Mouse (Mus musculus): ENCODE measurements at regions not wholly inside any gene's neighbourhood (a gene's known extent, or its start where the extent isn't known, plus 50 kb on each side); places are given as distances from the start of the nearest gene placed in this dataset.
"Not testable (repeated sequence)": the region's sequence is repeated elsewhere in the genome, so short reads cannot be mapped to it uniquely, and the experiment has no call there.

- Histone ChIP-seq H3K4me3 (ENCODE audit: insufficient read depth, poor library complexity, severe bottlenecking) (no peak overlapping the region), H3K36me3 (ENCODE audit: control insufficient read depth, insufficient read depth) (no peaks in the 10 kb centered on the region), H3K79me3 (ENCODE audit: low read depth) (no peaks in the 10 kb centered on the region), H3K27me3 (ENCODE audit: control insufficient read depth, insufficient read depth, insufficient read length) (no peaks in the 10 kb centered on the region), H3K79me2 (ENCODE audit: control insufficient read depth, insufficient read depth) (no peaks in the 10 kb centered on the region), H3ac (ENCODE audit: control insufficient read depth, insufficient read length, low read depth) (no peak overlapping the region)
- TF ChIP-seq CEBPB (IDR thresholded peaks at IDR 0.05; ENCODE audit: low read depth) (no peak), MAX (IDR thresholded peaks at IDR 0.05) (no peak), FOSL1 (IDR thresholded peaks at IDR 0.05; ENCODE audit: insufficient read depth, low read length, poor library complexity, severe bottlenecking) (no peak), CTCF (IDR thresholded peaks at IDR 0.05; ENCODE audit: control insufficient read depth, insufficient read depth, insufficient read length) (no peak), MYOD1 (IDR thresholded peaks at IDR 0.05; ENCODE audit: control insufficient read depth, insufficient read length, low read depth) (no peak)
These were observed 94.1 kb downstream of the H2al2a start for GRCm38 (mm10) chr2:17902616-17903015.

- H3K79me2 ChIP-seq (ENCODE audit: control insufficient read depth, insufficient read depth), result no peaks in the 10 kb centered on the region
- H3K27me3 ChIP-seq (ENCODE audit: control insufficient read depth, insufficient read depth, insufficient read length), result no peaks in the 10 kb centered on the region
- H3K36me3 ChIP-seq (ENCODE audit: control insufficient read depth, insufficient read depth), result no peaks in the 10 kb centered on the region
- TF ChIP-seq CEBPB (IDR thresholded peaks at IDR 0.05; ENCODE audit: low read depth), result no peak
- TF ChIP-seq MYOG (IDR thresholded peaks at IDR 0.05; ENCODE audit: control insufficient read depth, extremely low read depth, insufficient read length), result no peak
- TF ChIP-seq MAX (IDR thresholded peaks at IDR 0.05), result no peak
- TF ChIP-seq FOSL1 (IDR thresholded peaks at IDR 0.05; ENCODE audit: insufficient read depth, low read length, poor library complexity, severe bottlenecking), result no peak
- TF ChIP-seq USF1 (IDR thresholded peaks at IDR 0.05; ENCODE audit: low read depth), result no peak
- no peak for TF ChIP-seq MYOD1 (IDR thresholded peaks at IDR 0.05; ENCODE audit: control insufficient read depth, insufficient read length, low read depth)
- no peak overlapping the region for H3K4me3 ChIP-seq (ENCODE audit: insufficient read depth, poor library complexity, severe bottlenecking)
- H3K79me3 ChIP-seq (ENCODE audit: low read depth), result no peaks in the 10 kb centered on the region
- H3ac ChIP-seq (ENCODE audit: control insufficient read depth, insufficient read length, low read depth), result no peak overlapping the region
These were observed 96.6 kb downstream of the H2al2a start for GRCm38 (mm10) chr2:17900202-17900601.

DNA sequence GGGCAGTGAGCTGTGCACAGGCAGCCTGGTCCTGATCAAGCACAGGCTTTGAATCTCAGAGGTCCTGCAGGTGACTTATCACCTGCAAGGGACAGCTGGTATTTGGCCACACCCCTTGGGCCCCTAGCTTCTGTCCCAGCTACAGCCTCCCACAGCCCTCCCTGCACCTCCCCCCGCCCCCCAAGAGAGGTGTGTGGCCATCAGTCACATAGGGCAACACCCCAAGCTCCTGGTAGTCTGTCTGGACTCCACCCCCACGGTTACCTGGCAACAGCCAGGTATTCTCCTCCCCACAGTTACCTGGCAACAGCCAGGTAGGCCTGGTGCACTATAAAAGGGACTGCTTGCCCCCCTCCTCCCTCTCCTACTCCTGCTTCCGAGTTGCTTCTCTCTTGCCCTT is 98.0 kb downstream of the H2al2a start:
- TF ChIP-seq CEBPB (IDR thresholded peaks at IDR 0.05; ENCODE audit: low read depth) (no peak), MYOG (IDR thresholded peaks at IDR 0.05; ENCODE audit: control insufficient read depth, extremely low read depth, insufficient read length) (no peak), CTCF (IDR thresholded peaks at IDR 0.05; ENCODE audit: control insufficient read depth, insufficient read depth, insufficient read length) (no peak), USF1 (IDR thresholded peaks at IDR 0.05; ENCODE audit: low read depth) (no peak), MAX (IDR thresholded peaks at IDR 0.05) (no peak), MYOD1 (IDR thresholded peaks at IDR 0.05; ENCODE audit: control insufficient read depth, insufficient read length, low read depth) (no peak), FOSL1 (IDR thresholded peaks at IDR 0.05; ENCODE audit: insufficient read depth, low read length, poor library complexity, severe bottlenecking) (no peak)
- Histone ChIP-seq H3K79me3 (ENCODE audit: low read depth) (no peaks in the 10 kb centered on the region), H3K79me2 (ENCODE audit: control insufficient read depth, insufficient read depth) (no peaks in the 10 kb centered on the region), H3K4me3 (ENCODE audit: insufficient read depth, poor library complexity, severe bottlenecking) (no peak overlapping the region), H3ac (ENCODE audit: control insufficient read depth, insufficient read length, low read depth) (no peak overlapping the region), H3K27me3 (ENCODE audit: control insufficient read depth, insufficient read depth, insufficient read length) (no peaks in the 10 kb centered on the region), H3K36me3 (ENCODE audit: control insufficient read depth, insufficient read depth) (no peaks in the 10 kb centered on the region)

DNA sequence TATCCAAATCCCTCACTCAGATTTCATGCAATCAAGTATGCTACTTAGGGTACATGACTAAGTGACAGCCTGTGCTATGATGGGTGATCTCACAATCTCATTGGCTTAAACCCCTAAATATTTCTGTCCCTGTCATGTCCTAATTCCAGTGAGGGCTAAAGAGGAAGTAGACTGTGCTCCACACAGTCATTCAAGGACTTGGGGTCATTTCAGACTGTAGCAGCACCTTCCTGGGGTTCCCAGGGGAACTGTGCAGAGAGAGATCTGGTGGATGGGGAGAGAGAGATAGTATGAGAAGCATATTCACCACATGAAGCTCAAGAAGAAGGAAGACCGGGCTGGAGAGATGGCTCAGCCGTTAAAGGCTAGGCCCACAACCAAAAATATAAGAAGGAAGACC is 100.7 kb downstream of the H2al2a start:
- no peak overlapping the region for H3K4me3 ChIP-seq (ENCODE audit: insufficient read depth, poor library complexity, severe bottlenecking)

GRCm38 (mm10) chr2:17892661-17893060 is 104.1 kb downstream of the H2al2a start:
- H3K79me3 ChIP-seq (ENCODE audit: low read depth); H3K4me3 ChIP-seq (ENCODE audit: insufficient read depth, poor library complexity, severe bottlenecking); H3K36me3 ChIP-seq (ENCODE audit: control insufficient read depth, insufficient read depth); H3K79me2 ChIP-seq (ENCODE audit: control insufficient read depth, insufficient read depth); H3K27me3 ChIP-seq (ENCODE audit: control insufficient read depth, insufficient read depth, insufficient read length); H3ac ChIP-seq (ENCODE audit: control insufficient read depth, insufficient read length, low read depth): not testable (repeated sequence)

More for the DNA sequence above, 100.7 kb downstream of the H2al2a start:
- H3ac ChIP-seq (ENCODE audit: control insufficient read depth, insufficient read length, low read depth), result no peak overlapping the region
- H3K27me3 ChIP-seq (ENCODE audit: control insufficient read depth, insufficient read depth, insufficient read length), result no peaks in the 10 kb centered on the region
- no peaks in the 10 kb centered on the region for H3K79me3 ChIP-seq (ENCODE audit: low read depth)
- H3K36me3 ChIP-seq (ENCODE audit: control insufficient read depth, insufficient read depth), result no peaks in the 10 kb centered on the region
- no peaks in the 10 kb centered on the region for H3K79me2 ChIP-seq (ENCODE audit: control insufficient read depth, insufficient read depth)
- TF ChIP-seq MYOD1 (IDR thresholded peaks at IDR 0.05; ENCODE audit: control insufficient read depth, insufficient read length, low read depth) (no peak), MAX (IDR thresholded peaks at IDR 0.05) (no peak), USF1 (IDR thresholded peaks at IDR 0.05; ENCODE audit: low read depth) (no peak), CEBPB (IDR thresholded peaks at IDR 0.05; ENCODE audit: low read depth) (no peak), CTCF (IDR thresholded peaks at IDR 0.05; ENCODE audit: control insufficient read depth, insufficient read depth, insufficient read length) (no peak), FOSL1 (IDR thresholded peaks at IDR 0.05; ENCODE audit: insufficient read depth, low read length, poor library complexity, severe bottlenecking) (no peak)

GRCm38 (mm10) chr2:17887699-17888098 is 109.1 kb downstream of the H2al2a start:
- no peaks in the 10 kb centered on the region for H3K79me2 ChIP-seq (ENCODE audit: control insufficient read depth, insufficient read depth)
- H3ac ChIP-seq (ENCODE audit: control insufficient read depth, insufficient read length, low read depth), result no peak overlapping the region
- TF ChIP-seq USF1 (IDR thresholded peaks at IDR 0.05; ENCODE audit: low read depth), result no peak
- TF ChIP-seq MYOD1 (IDR thresholded peaks at IDR 0.05; ENCODE audit: control insufficient read depth, insufficient read length, low read depth), result no peak
- TF ChIP-seq CEBPB (IDR thresholded peaks at IDR 0.05; ENCODE audit: low read depth), result no peak
- no peak for TF ChIP-seq MYOG (IDR thresholded peaks at IDR 0.05; ENCODE audit: control insufficient read depth, extremely low read depth, insufficient read length)
- no peak for TF ChIP-seq MAX (IDR thresholded peaks at IDR 0.05)
- TF ChIP-seq CTCF (IDR thresholded peaks at IDR 0.05; ENCODE audit: control insufficient read depth, insufficient read depth, insufficient read length), result no peak
- TF ChIP-seq FOSL1 (IDR thresholded peaks at IDR 0.05; ENCODE audit: insufficient read depth, low read length, poor library complexity, severe bottlenecking), result no peak
- no peaks in the 10 kb centered on the region for H3K27me3 ChIP-seq (ENCODE audit: control insufficient read depth, insufficient read depth, insufficient read length)
- H3K4me3 ChIP-seq (ENCODE audit: insufficient read depth, poor library complexity, severe bottlenecking), result no peak overlapping the region
- H3K79me3 ChIP-seq (ENCODE audit: low read depth), result no peaks in the 10 kb centered on the region
- no peaks in the 10 kb centered on the region for H3K36me3 ChIP-seq (ENCODE audit: control insufficient read depth, insufficient read depth)

All from C2C12 (cell line).